Mouse (Mus musculus): ENCODE results near the gene Slc35f1. TPM values are rescaled to one million over a fixed set of nuclear protein-coding genes. Genes with fewer than 3 reads are reported as not detected.

The Slc35f1 gene
- polyA plus RNA-seq, 1 experiment from 2014 or later: 1.4 TPM

GRCm38 (mm10) chr10:53132707-53133106 lies 442.4 kb downstream of the Slc35f1 start:
- Histone ChIP-seq H3K4me3 (no peak overlapping the region), H3K9me3 (no peaks in the 10 kb centered on the region), H3K27ac (no peak overlapping the region), H3K27me3 (no peaks in the 10 kb centered on the region), H3K4me1 (no peaks in the 10 kb centered on the region), H3K36me3 (no peaks in the 10 kb centered on the region), H3K9ac (no peak overlapping the region), H3K4me2 (no peak overlapping the region)
- WGBS: 62% methylated on average over 1 of the region's 1 CpGs
- ATAC-seq (ENCODE audit: borderline replicate concordance, extremely low read depth, low FRiP score, low TSS enrichment): no peak

GRCm38 (mm10) chr10:53150321-53150720 lies 460.0 kb downstream of the Slc35f1 start:
- Histone ChIP-seq H3K9ac (no peak overlapping the region), H3K9me3 (no peaks in the 10 kb centered on the region), H3K27me3 (no peaks in the 10 kb centered on the region), H3K4me2 (no peak overlapping the region), H3K4me3 (no peak overlapping the region), H3K4me1 (no peaks in the 10 kb centered on the region), H3K36me3 (no peaks in the 10 kb centered on the region), H3K27ac (no peak overlapping the region)
- 55% methylated on average over 2 of the region's 2 CpGs for WGBS
- no peak for ATAC-seq (ENCODE audit: borderline replicate concordance, extremely low read depth, low FRiP score, low TSS enrichment)

DNA sequence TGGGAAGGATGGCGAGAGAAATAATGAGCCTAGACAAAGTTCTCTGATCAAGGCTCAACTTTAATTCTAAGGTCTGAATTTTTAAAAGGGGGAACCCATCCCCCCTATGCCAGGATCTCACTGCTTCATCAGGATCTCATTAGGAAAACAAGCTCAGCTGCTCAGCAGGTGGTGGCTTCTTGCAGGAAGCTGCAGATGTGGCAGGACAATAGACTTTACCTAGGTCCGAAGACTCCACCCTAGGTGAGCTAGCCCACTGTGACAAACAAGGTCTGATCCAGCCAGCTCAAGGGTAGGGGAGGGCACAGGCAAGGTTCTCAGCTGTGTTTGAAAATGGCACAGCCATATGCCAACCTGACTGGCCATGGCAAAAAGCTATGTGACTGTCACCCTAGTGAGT lies 460.6 kb downstream of the Slc35f1 start:
- Histone ChIP-seq H3K4me3 (no peak overlapping the region), H3K4me2 (no peak overlapping the region), H3K36me3 (no peaks in the 10 kb centered on the region), H3K27ac (no peak overlapping the region), H3K27me3 (no peaks in the 10 kb centered on the region), H3K9me3 (no peaks in the 10 kb centered on the region), H3K4me1 (no peaks in the 10 kb centered on the region), H3K9ac (no peak overlapping the region)
- 71% methylated on average over 2 of the region's 2 CpGs for WGBS
- no peak for ATAC-seq (ENCODE audit: borderline replicate concordance, extremely low read depth, low FRiP score, low TSS enrichment)

GRCm38 (mm10) chr10:53156374-53156773 lies 466.0 kb downstream of the Slc35f1 start:
- Histone ChIP-seq H3K27me3 (no peaks in the 10 kb centered on the region), H3K36me3 (no peaks in the 10 kb centered on the region), H3K9me3 (no peaks in the 10 kb centered on the region), H3K4me2 (no peak overlapping the region), H3K4me1 (no peaks in the 10 kb centered on the region), H3K27ac (no peak overlapping the region), H3K9ac (no peak overlapping the region), H3K4me3 (no peak overlapping the region)
- WGBS: 34% methylated on average over 7 of the region's 7 CpGs
- no peak for ATAC-seq (ENCODE audit: borderline replicate concordance, extremely low read depth, low FRiP score, low TSS enrichment)

- no peak overlapping the region for H3K4me3 ChIP-seq
Observed at GRCm38 (mm10) chr10:53157740-53158139, 467.4 kb downstream of the Slc35f1 start.

More at GRCm38 (mm10) chr10:53157740-53158139, 467.4 kb downstream of the Slc35f1 start:
- 0 out of 2 replicates have a peak, but pooled peaks have one; percentile 35 for ATAC-seq (ENCODE audit: borderline replicate concordance, extremely low read depth, low FRiP score, low TSS enrichment)
- no peak overlapping the region for H3K4me2 ChIP-seq
- no peaks in the 10 kb centered on the region for H3K36me3 ChIP-seq
- WGBS: 51% methylated on average over 2 of the region's 2 CpGs
- H3K9ac ChIP-seq: no peak overlapping the region
- no peaks in the 10 kb centered on the region for H3K9me3 ChIP-seq
- H3K4me1 ChIP-seq: no peaks in the 10 kb centered on the region
- H3K27me3 ChIP-seq: no peaks in the 10 kb centered on the region
- H3K27ac ChIP-seq: no peak overlapping the region

Data from lung, embryonic 15.5 days (tissue).